8 mouse cellular contexts compared by ENCODE assay signal in the genomic region with DNA sequence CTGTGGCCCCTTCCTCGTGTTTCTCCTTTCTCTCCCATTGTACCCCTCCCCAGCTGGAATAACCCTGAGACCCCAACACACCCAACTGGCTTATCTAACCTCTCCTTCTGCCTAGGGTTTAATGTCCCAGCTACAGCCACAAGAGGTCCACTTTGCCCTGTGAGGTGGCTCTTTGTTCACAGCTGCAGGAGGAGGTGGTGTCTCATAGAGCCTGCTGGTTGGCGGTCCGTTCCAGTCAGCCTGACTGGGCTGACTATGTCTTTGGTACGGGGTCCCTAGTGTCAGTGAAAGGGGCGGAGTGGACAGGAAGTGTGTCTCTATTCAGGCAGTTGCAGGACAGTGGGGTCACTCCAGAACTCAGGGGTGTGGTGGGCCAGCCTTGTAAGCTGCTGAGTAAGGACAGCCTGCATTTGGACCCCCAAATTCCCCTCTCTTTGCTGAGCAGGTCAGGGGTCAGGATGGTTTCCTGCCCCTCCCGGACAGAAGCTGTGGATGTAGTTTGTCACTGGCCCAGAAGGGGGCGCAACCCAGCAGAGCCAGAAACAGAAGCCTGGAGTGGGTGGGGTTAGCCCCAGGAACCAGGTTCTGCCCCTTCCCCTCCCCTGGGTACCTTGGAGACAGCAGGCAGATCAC.
DNase-seq lines count a peak whose midpoint lies in the region; ATAC-seq and TF ChIP-seq lines count a peak whose summit lies in the region.

No protein-coding gene starts in this region.

- H3K4me3 ChIP-seq in liver, embryonic 16.5 days (ENCODE audit: low read depth, low read length), result no peak overlapping the region
- no peak overlapping the region for H3K4me3 ChIP-seq in midbrain, embryonic 11.5 days (ENCODE audit: low read depth, low read length)

- peaks cover 49% of the 10 kb centered on the region for H3K4me1 ChIP-seq in liver, embryonic 16.5 days (ENCODE audit: control insufficient read depth, low read depth, low read length)
- H3K4me1 ChIP-seq in midbrain, embryonic 11.5 days (ENCODE audit: control insufficient read depth, insufficient read depth, low read length), result peaks cover 16% of the 10 kb centered on the region

- 13% methylated on average over 7 of the region's 7 CpGs for WGBS in liver, embryonic 16.5 days (ENCODE audit: insufficient replicate concordance)
- 37% methylated on average over 7 of the region's 7 CpGs for WGBS in midbrain, embryonic 11.5 days

- H3K27me3 ChIP-seq in liver, embryonic 16.5 days (ENCODE audit: control insufficient read depth, insufficient read depth, low read depth, low read length), result no peaks in the 10 kb centered on the region
- H3K27me3 ChIP-seq in midbrain, embryonic 11.5 days (ENCODE audit: control insufficient read depth, insufficient read depth, low read length), result no peaks in the 10 kb centered on the region

- no peak overlapping the region for H3K4me2 ChIP-seq in liver, embryonic 16.5 days (ENCODE audit: low read depth, low read length)
- no peak overlapping the region for H3K4me2 ChIP-seq in midbrain, embryonic 11.5 days

- H3K9ac ChIP-seq in liver, embryonic 16.5 days (ENCODE audit: low read depth, low read length), result 0 out of 2 replicates have a peak overlapping the region, but pooled peaks have one; percentile 6
- no peak overlapping the region; the same call in 1 of the 2 replicates for H3K9ac ChIP-seq in midbrain, embryonic 11.5 days (ENCODE audit: low read length)

- ATAC-seq in liver, embryonic 16.5 days (ENCODE audit: low read depth), result no peak
- no peak for ATAC-seq in midbrain, embryonic 11.5 days (ENCODE audit: low FRiP score)

- H3K36me3 ChIP-seq in liver, embryonic 16.5 days (ENCODE audit: control insufficient read depth, insufficient read depth), result no peaks in the 10 kb centered on the region
- H3K36me3 ChIP-seq in midbrain, embryonic 11.5 days (ENCODE audit: control insufficient read depth, insufficient read depth, low read length), result no peaks in the 10 kb centered on the region

- peak; percentile 55 for DNase-seq in urinary bladder, postnatal 14 days (ENCODE audit: low spot score)
- no peak for DNase-seq in urinary bladder, adult 18-20 months (ENCODE audit: low spot score in 2 of 2)
- no peak for DNase-seq in brain, embryonic 14.5 days (ENCODE audit: low read depth)
- peak; percentile 71 for DNase-seq in induced T-regulatory cell, adult 2 months (ENCODE audit: low read depth)
- DNase-seq in spleen, adult 12 weeks (ENCODE audit: low spot score), result peak; percentile 52
- no peak for DNase-seq in MN1 (ENCODE audit: low spot score)
- no peak for DNase-seq in midbrain, embryonic 11.5 days (ENCODE audit: low spot score, missing footprints)

- H3K9me3 ChIP-seq in liver, embryonic 16.5 days (replicated peaks; ENCODE audit: control insufficient read depth, low read length), result no peaks in the 10 kb centered on the region
- no peaks in the 10 kb centered on the region for H3K9me3 ChIP-seq in midbrain, embryonic 11.5 days (ENCODE audit: control insufficient read depth, low read length)

- peak overlapping the region; percentile 39 for H3K27ac ChIP-seq in liver, embryonic 16.5 days (ENCODE audit: low read length)
- no peak overlapping the region for H3K27ac ChIP-seq in midbrain, embryonic 11.5 days (ENCODE audit: low read depth, low read length)

- TF ChIP-seq CTCF in brain, embryonic 14.5 days (IDR thresholded peaks at IDR 0.05; ENCODE audit: borderline replicate concordance, extremely low read depth, insufficient read depth, insufficient read length), result peak; percentile 56

- no peak for TF ChIP-seq POLR2A in brain, embryonic 14.5 days (IDR thresholded peaks at IDR 0.05; ENCODE audit: borderline replicate concordance, extremely low read depth, insufficient read depth, insufficient read length, poor library complexity, severe bottlenecking)

Comparison
In these comparisons a context has a peak if more than half of its experiments do, and no peak if none do; other contexts are left out.
1. DNase-seq: peak in urinary bladder, postnatal 14 days (single experiment), induced T-regulatory cell, adult 2 months (single experiment) and spleen, adult 12 weeks (single experiment); none in urinary bladder, adult 18-20 months (0 of 2), brain, embryonic 14.5 days (single experiment), MN1 (single experiment) and midbrain, embryonic 11.5 days (single experiment).